8 mouse cellular contexts compared by ENCODE assay signal in genomic region chr5:36397384-36397759, GRCm38 (mm10). TPM values are rescaled to one million over a fixed set of nuclear protein-coding genes. Genes with fewer than 3 reads are reported as not detected.
A peak's percentile ranks its signal among the peaks of the same experiment; 100 is the strongest.
DNase-seq lines count a peak whose midpoint lies in the region; ATAC-seq and TF ChIP-seq lines count a peak whose summit lies in the region.

No protein-coding gene starts in this region.

- ATAC-seq in heart, embryonic 15.5 days (replicated peaks; ENCODE audit: insufficient number of reproducible peaks, insufficient read depth, low FRiP score, low read depth) = 0 out of 2 replicates have a peak, but pooled peaks have one; percentile 2
- ATAC-seq in forebrain, embryonic 13.5 days = peak; percentile 11; the same call in 1 of the 2 replicates
- ATAC-seq in liver, embryonic 12.5 days = no peak
- ATAC-seq in stomach, embryonic 14.5 days (ENCODE audit: insufficient number of reproducible peaks, insufficient read depth, low FRiP score, low read depth) = peak; percentile 19; the same call in 1 of the 2 replicates
- no peak for ATAC-seq in megakaryocyte-erythroid progenitor cell, adult 5-6 weeks (replicated peaks; ENCODE audit: low FRiP score, low TSS enrichment, poor library complexity, severe bottlenecking)

- H3K27me3 ChIP-seq in heart, embryonic 15.5 days = peaks cover 42% of the 10 kb centered on the region
- H3K27me3 ChIP-seq in forebrain, embryonic 13.5 days = peaks cover 37% of the 10 kb centered on the region
- peaks cover 72% of the 10 kb centered on the region for H3K27me3 ChIP-seq in liver, embryonic 12.5 days (replicated peaks)
- H3K27me3 ChIP-seq in stomach, embryonic 14.5 days (ENCODE audit: control insufficient read depth, insufficient read depth, low read length) = no peaks in the 10 kb centered on the region

- under 1% methylated on average over 36 of the region's 36 CpGs for WGBS in heart, embryonic 15.5 days
- WGBS in forebrain, embryonic 13.5 days = under 1% methylated on average over 36 of the region's 36 CpGs
- 2% methylated on average over 36 of the region's 36 CpGs for WGBS in liver, embryonic 12.5 days (ENCODE audit: insufficient replicate concordance)
- WGBS in stomach, embryonic 14.5 days = under 1% methylated on average over 30 of the region's 36 CpGs

- no peak for DNase-seq in heart, adult 9 months (ENCODE audit: low spot score in 2 of 2)
- no peak for DNase-seq in ES-E14 (ENCODE audit: low read depth, low spot score)
- DNase-seq in adrenal gland, postnatal 4 days (ENCODE audit: low spot score in 2 of 2) = no peak

- peak overlapping the region; percentile 99 for H3K4me2 ChIP-seq in heart, embryonic 15.5 days
- peak overlapping the region; percentile 98 for H3K4me2 ChIP-seq in forebrain, embryonic 13.5 days
- peak overlapping the region; percentile 72 for H3K4me2 ChIP-seq in liver, embryonic 12.5 days
- H3K4me2 ChIP-seq in stomach, embryonic 14.5 days (replicated peaks; ENCODE audit: low read depth, low read length) = peak overlapping the region; percentile 93

- peaks cover 42% of the 10 kb centered on the region for H3K4me1 ChIP-seq in heart, embryonic 15.5 days (replicated peaks)
- peaks cover 0 to 8% of the 10 kb centered on the region in 2 experiments; a peak in 1 of 4 replicates for H3K4me1 ChIP-seq in ES-E14 (ENCODE audit: control insufficient read depth in 2 of 2, insufficient read depth in 2 of 2, low read length in 2 of 2, poor library complexity in 1 of 2)
- H3K4me1 ChIP-seq in forebrain, embryonic 13.5 days = peaks cover 19% of the 10 kb centered on the region
- peaks cover 8% of the 10 kb centered on the region; the same call in 1 of the 2 replicates for H3K4me1 ChIP-seq in liver, embryonic 12.5 days
- H3K4me1 ChIP-seq in stomach, embryonic 14.5 days (ENCODE audit: control insufficient read depth, insufficient read depth, low read length) = peaks cover 17% of the 10 kb centered on the region; the same call in 1 of the 2 replicates

- no peak overlapping the region for H3K27ac ChIP-seq in heart, embryonic 15.5 days
- no peak overlapping the region for H3K27ac ChIP-seq in ES-E14 (ENCODE audit: insufficient read depth, low read depth, low read length, poor library complexity, severe bottlenecking)
- H3K27ac ChIP-seq in forebrain, embryonic 13.5 days = no peak overlapping the region
- no peak overlapping the region for H3K27ac ChIP-seq in liver, embryonic 12.5 days
- no peak overlapping the region for H3K27ac ChIP-seq in stomach, embryonic 14.5 days (ENCODE audit: low read length)

- no peaks in the 10 kb centered on the region for H3K36me3 ChIP-seq in heart, embryonic 15.5 days
- H3K36me3 ChIP-seq in ES-E14 (ENCODE audit: control insufficient read depth, insufficient read depth, low read length, poor library complexity, severe bottlenecking) = no peaks in the 10 kb centered on the region
- H3K36me3 ChIP-seq in forebrain, embryonic 13.5 days (ENCODE audit: poor library complexity, severe bottlenecking) = no peaks in the 10 kb centered on the region
- no peaks in the 10 kb centered on the region for H3K36me3 ChIP-seq in liver, embryonic 12.5 days
- H3K36me3 ChIP-seq in stomach, embryonic 14.5 days (ENCODE audit: control insufficient read depth, insufficient read depth, low read length) = no peaks in the 10 kb centered on the region

- no peaks in the 10 kb centered on the region for H3K9me3 ChIP-seq in heart, embryonic 15.5 days (replicated peaks)
- no peaks in the 10 kb centered on the region for H3K9me3 ChIP-seq in ES-E14 (ENCODE audit: control insufficient read depth, insufficient read depth, low read depth, low read length)
- no peaks in the 10 kb centered on the region for H3K9me3 ChIP-seq in forebrain, embryonic 13.5 days (replicated peaks)
- H3K9me3 ChIP-seq in liver, embryonic 12.5 days (replicated peaks) = no peaks in the 10 kb centered on the region
- no peaks in the 10 kb centered on the region for H3K9me3 ChIP-seq in stomach, embryonic 14.5 days (ENCODE audit: control insufficient read depth, low read depth, low read length)

- H3K4me3 ChIP-seq in heart, embryonic 15.5 days = peak overlapping the region; percentile 79
- peak overlapping the region; percentile 69 to 83 for H3K4me3 ChIP-seq in ES-E14 (ENCODE audit: insufficient read depth in 1 of 2, low read depth in 1 of 2, low read length in 2 of 2, poor library complexity in 1 of 2, severe bottlenecking in 1 of 2)
- H3K4me3 ChIP-seq in forebrain, embryonic 13.5 days = peak overlapping the region; percentile 66
- peak overlapping the region; percentile 53 for H3K4me3 ChIP-seq in liver, embryonic 12.5 days
- peak overlapping the region; percentile 74 for H3K4me3 ChIP-seq in stomach, embryonic 14.5 days (ENCODE audit: low read depth, low read length)

- in situ Hi-C loops in ES-E14 (cut with MboI; ENCODE audit: low sequenced_read_pairs in 2 of 2, unreplicated experiment in 2 of 2) = no loop called here

- H3K9ac ChIP-seq in heart, embryonic 15.5 days = peak overlapping the region; percentile 87
- H3K9ac ChIP-seq in ES-E14 (ENCODE audit: insufficient read depth, low read depth, low read length, poor library complexity, severe bottlenecking) = peak overlapping the region; percentile 77
- H3K9ac ChIP-seq in forebrain, embryonic 13.5 days = peak overlapping the region; percentile 84
- H3K9ac ChIP-seq in liver, embryonic 12.5 days = peak overlapping the region; percentile 41; the same call in 1 of the 2 replicates
- peak overlapping the region; percentile 71 for H3K9ac ChIP-seq in stomach, embryonic 14.5 days (replicated peaks; ENCODE audit: low read depth, low read length)

TF ChIP-seq in ES-E14, 5 proteins besides CTCF, POLR2A, EP300 and RAD21:
- TF ChIP-seq HCFC1 (IDR thresholded peaks at IDR 0.05; ENCODE audit: borderline replicate concordance, insufficient read depth, low read length) = no peak
- TF ChIP-seq MAFK (IDR thresholded peaks at IDR 0.05; ENCODE audit: insufficient read depth, low read depth, low read length) = no peak
- no peak for TF ChIP-seq ZNF384 (IDR thresholded peaks at IDR 0.05; ENCODE audit: low read depth, low read length)
- TF ChIP-seq CHD2 (IDR thresholded peaks at IDR 0.05; ENCODE audit: low read depth, low read length) = no peak
- TF ChIP-seq ZC3H11A (IDR thresholded peaks at IDR 0.05; ENCODE audit: borderline replicate concordance, low read depth, low read length) = no peak

RNA-seq across cellular contexts. Expression of gene Sorcs2, which starts 0.6 kb away (rescaled TPM):
- 8.6 and 12.1 TPM in 2 replicates for polyA plus RNA-seq in heart, embryonic 15.5 days (2015; fragmentation: Nextera tagmentation; extraction: Ambion mirVana)
- total RNA-seq in ES-E14 (2012; rRNA removed) = 4.7 and 5.4 TPM in 2 replicates
- 6.5 and 8.4 TPM in 2 replicates for polyA plus RNA-seq in forebrain, embryonic 13.5 days (2015; fragmentation: Nextera tagmentation; extraction: Ambion mirVana)
- polyA plus RNA-seq in liver, embryonic 12.5 days (2016; fragmentation: Nextera tagmentation; extraction: Ambion mirVana) = 1.2 and 1.6 TPM in 2 replicates
- polyA plus RNA-seq in stomach, embryonic 14.5 days (2014; fragmentation: Nextera tagmentation; extraction: Ambion mirVana) = 14.5 and 16.0 TPM in 2 replicates
- 10 to 100 TPM; 33.0 to 35.5 TPM for total RNA-seq in adrenal gland, postnatal 4 days (2021)
- 0.30 TPM in 1 of 2 replicates, not detected in the other for total RNA-seq in megakaryocyte-erythroid progenitor cell, adult 5-6 weeks (2014; fragmentation: Nextera tagmentation)
- total RNA-seq in megakaryocyte-erythroid progenitor cell, adult 5-6 weeks (2017) = not detected in 2 replicates

Comparison
In these comparisons a context has a peak if more than half of its experiments do, and no peak if none do; other contexts are left out.
1. ATAC-seq: peak in heart, embryonic 15.5 days (single experiment), forebrain, embryonic 13.5 days (single experiment) and stomach, embryonic 14.5 days (single experiment); none in liver, embryonic 12.5 days (single experiment) and megakaryocyte-erythroid progenitor cell, adult 5-6 weeks (single experiment).
2. Peak in every context shown above with its lines, with median percentiles within 50 percentile points of each other: H3K4me2 ChIP-seq, H3K4me3 ChIP-seq and H3K9ac ChIP-seq.